Mouse (Mus musculus) cerebellum, adult 11 months (tissue): Measurements from ENCODE around the gene Mfsd4b3.

Experiments
- DNase-seq: peaks from one replicate; pipeline ENCODE4 v3.0.0; 2022

Gene Mfsd4b3

DNA sequence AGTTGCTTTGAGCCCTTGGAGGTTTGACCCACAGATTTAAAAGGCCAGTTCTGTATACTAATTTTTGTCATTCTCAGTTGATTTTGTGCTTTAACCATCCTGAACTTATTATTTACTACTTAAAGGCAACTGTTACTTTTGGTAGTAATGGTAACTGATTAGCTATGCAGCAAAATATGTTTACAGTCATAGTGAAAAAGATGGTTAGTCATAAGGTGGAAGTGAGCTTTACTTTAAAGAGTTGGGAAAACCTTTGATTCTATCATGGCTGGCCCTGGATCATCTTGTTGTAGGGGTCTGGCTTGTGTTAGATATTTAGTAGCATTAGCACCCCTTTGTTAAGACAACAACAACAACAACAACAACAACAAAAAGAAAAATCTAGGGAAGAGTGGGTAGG is 47.3 kb downstream of the Mfsd4b3 start:
- DNase-seq = no peak

- no peak for DNase-seq
Measured at GRCm38 (mm10) chr10:39908768-39909441, 51.0 kb downstream of the Mfsd4b3 start.

GRCm38 (mm10) chr10:39906799-39907658 is 52.9 kb downstream of the Mfsd4b3 start:
- DNase-seq = no peak

DNA sequence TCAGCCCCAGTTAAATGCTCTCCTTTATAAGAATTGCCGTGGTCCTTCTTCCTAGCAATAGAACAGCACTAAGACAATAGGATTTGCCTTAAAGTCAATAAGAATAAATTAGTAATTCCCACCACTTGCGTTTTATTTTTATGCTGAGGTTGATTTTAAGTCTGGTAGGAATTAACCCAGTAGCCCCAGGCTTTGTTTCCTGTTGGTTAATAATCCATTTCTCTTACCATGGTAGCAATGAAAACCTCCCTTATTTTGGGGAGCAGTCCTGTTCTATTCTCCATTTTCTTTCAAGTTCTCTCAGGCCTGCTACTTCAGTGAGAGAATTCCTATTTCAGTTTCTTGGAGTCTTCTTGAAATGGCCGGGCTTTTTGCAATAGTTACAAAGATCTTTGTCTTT is 55.8 kb downstream of the Mfsd4b3 start:
- DNase-seq = no peak

GRCm38 (mm10) chr10:39898874-39899371 is 61.0 kb downstream of the Mfsd4b3 start, which contains the start of gene Mfsd4b4:
Gene Mfsd4b4 (minus strand): TSS chr10:39899238.
- peak; percentile 83 for DNase-seq
